Mouse (Mus musculus) cerebellum, adult 2 months (tissue): ENCODE data around the gene Nom1.

ENCODE experiments used
- CTCF ChIP-seq: fragments of 200-500 bp; IDR thresholded peaks from 2 replicates; pipeline ENCODE4 v1.5.1; 2011; ENCODE audit warnings: low read depth, mild to moderate bottlenecking, control low read depth, low read length, moderate library complexity, borderline replicate concordance; ENCODE audit not compliant: insufficient read depth
- POLR2A ChIP-seq: fragments of 200-500 bp; IDR thresholded peaks from 2 replicates; pipeline ENCODE4 v1.6.1; 2011; ENCODE audit warnings: low read length, control low read depth, borderline replicate concordance; ENCODE audit not compliant: insufficient read depth

DNA sequence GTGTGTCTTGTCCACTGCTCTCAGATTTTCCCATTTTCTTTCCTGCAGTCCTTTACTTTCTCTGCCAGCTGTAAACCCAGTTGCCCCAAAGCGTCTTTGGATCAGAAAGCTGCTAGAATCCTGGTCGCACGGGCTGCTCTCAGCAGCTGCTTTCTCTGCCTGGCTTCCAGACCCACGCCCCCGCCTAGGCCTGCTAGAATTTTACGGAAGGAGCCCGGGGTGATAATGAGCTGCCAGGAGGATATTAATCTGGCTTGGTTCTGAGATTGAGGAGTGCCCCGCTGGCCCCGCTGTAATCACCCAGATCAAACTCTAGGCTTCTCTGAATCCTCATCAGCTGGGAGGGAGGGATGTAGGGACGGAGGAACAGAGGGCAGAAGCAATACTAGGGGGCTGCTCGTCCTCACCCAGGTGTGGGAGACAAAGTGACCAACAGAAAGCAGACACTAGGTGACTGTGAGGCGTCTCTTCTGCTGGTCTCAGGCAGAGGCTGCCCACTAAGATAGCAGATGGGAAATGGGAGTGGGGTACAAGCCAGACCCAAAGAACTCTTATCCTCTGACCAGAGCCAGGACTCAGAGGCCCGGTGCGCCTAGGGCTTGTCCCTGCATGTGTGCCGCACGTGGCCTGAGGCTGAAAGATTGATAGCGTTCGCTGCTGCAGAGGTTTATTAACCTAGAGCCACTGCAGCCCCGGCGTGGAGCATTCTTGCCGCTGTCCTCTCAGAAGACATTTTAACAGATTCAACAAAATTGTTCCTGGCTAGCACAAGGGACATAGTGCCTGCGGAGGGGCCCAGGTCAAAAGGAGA, 37.6 kb downstream of the Nom1 start:
- TF ChIP-seq CTCF: no peak
- TF ChIP-seq POLR2A: no peak
